Mouse (Mus musculus) heart, adult 2 months (tissue): ENCODE data around the gene Cd81.

ENCODE experiments used
- EP300 ChIP-seq: fragments of 200-500 bp; IDR thresholded peaks from 2 replicates; pipeline ENCODE4 v1.6.1; 2011; ENCODE audit warnings: low read depth, low read length, control low read depth; ENCODE audit not compliant: insufficient read depth
- POLR2A ChIP-seq: fragments of 200-500 bp; IDR thresholded peaks from 2 replicates; pipeline ENCODE4 v1.6.1; 2011; ENCODE audit warnings: mild to moderate bottlenecking, low read depth, low read length, control low read depth; ENCODE audit not compliant: insufficient read depth

DNA sequence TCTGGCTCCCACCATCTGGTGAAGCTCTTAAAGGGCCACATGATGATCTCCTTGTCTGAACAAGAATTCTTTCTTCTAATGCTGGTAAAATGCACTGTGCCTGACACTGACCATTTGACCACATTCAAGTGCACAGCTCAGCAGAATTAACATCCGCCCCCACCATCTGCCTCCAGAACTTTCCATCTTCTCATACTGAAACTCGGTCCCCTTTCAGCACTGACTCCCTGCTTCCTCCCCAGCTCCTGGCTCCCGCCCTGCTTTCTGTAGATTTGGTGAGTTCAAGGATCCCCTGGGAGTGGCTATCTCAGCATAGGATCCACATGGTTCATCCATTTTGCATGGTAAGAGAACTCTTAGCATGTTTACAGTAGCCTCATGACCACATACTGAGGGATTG lies 31.8 kb upstream of the Cd81 start:
- TF ChIP-seq POLR2A (no peak), EP300 (no peak)
